Mouse (Mus musculus): ENCODE measurements at regions not wholly inside any gene's neighbourhood (a gene's known extent, or its start where the extent isn't known, plus 50 kb on each side); places are given as distances from the start of the nearest gene placed in this dataset.

DNA sequence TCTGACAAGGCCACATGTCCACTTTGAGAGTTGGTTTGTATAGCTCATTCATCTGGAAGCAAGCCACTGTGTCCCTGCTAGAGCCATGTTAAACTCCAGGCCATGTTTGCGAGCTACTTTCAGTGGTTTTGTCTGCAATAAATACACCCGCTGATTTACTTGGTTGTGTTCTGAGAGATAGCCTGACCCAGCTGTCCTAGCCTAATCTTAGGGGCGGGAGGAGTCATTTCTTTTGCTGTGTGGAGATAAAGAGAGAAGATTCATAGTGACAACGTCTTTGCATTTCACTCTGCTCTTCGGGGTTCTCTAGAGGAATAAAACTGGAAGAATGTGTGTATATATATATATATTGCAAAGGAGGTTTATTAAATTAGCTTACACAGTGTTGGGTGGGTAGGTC lies 137.1 kb upstream of the St6galnac5 start:
- H3K27ac ChIP-seq (ENCODE audit: control insufficient read depth, low read depth, low read length): no peak overlapping the region
- TF ChIP-seq MAZ (IDR thresholded peaks at IDR 0.05; ENCODE audit: low read depth, low read length) (no peak), TCF12 (IDR thresholded peaks at IDR 0.05; ENCODE audit: low read depth, low read length) (peak; percentile 41; the same call in 1 of the 2 replicates), ZMIZ1 (IDR thresholded peaks at IDR 0.05; ENCODE audit: low read depth, low read length) (no peak), SMC3 (IDR thresholded peaks at IDR 0.05; ENCODE audit: low read depth, low read length) (no peak), JUND (IDR thresholded peaks at IDR 0.05; ENCODE audit: low read depth, low read length) (no peak), MEF2A (IDR thresholded peaks at IDR 0.05; ENCODE audit: extremely low read depth, insufficient replicate concordance, low read depth, low read length, poor library complexity, severe bottlenecking) (no peak), HCFC1 (IDR thresholded peaks at IDR 0.05; ENCODE audit: low read depth, low read length) (no peak), EP300 (IDR thresholded peaks at IDR 0.05; ENCODE audit: low read depth in 1 of 2, low read length in 2 of 2) (peak; percentile 17 to 47; a peak in 1 of 4 replicates), E2F4 (IDR thresholded peaks at IDR 0.05; ENCODE audit: borderline replicate concordance, low read depth, low read length) (no peak), CHD1 (IDR thresholded peaks at IDR 0.05; ENCODE audit: low read depth, low read length) (no peak), TAL1 (IDR thresholded peaks at IDR 0.05; ENCODE audit: low read length) (no peak), RAD21 (IDR thresholded peaks at IDR 0.05; ENCODE audit: low read depth, low read length) (no peak), POLR2AphosphoS2 (IDR thresholded peaks at IDR 0.05; ENCODE audit: low read length) (no peak), TBP (IDR thresholded peaks at IDR 0.05; ENCODE audit: low read depth, low read length) (no peak), KAT2A (conservative IDR thresholded peaks at IDR 0.05; ENCODE audit: low read depth, low read length) (no peak), MAFK (IDR thresholded peaks at IDR 0.05; ENCODE audit: borderline replicate concordance, low read depth, low read length) (no peak), GATA1 (IDR thresholded peaks at IDR 0.05; ENCODE audit: low read depth, low read length) (0 out of 2 replicates have a peak, but pooled peaks have one; percentile 30), CTCF (IDR thresholded peaks at IDR 0.05 in 2 of 3, conservative IDR thresholded peaks at IDR 0.05 in 1 of 3; ENCODE audit: control insufficient read depth in 1 of 3, insufficient read depth in 1 of 3, low read depth in 2 of 3, low read length in 3 of 3, poor library complexity in 1 of 3, severe bottlenecking in 1 of 3) (no peak)
- no peaks in the 10 kb centered on the region for H3K36me3 ChIP-seq (ENCODE audit: control insufficient read depth in 1 of 2, insufficient read depth in 2 of 2, low read length in 2 of 2)
- H3K79me2 ChIP-seq (ENCODE audit: control insufficient read depth, insufficient read depth, low read length, poor library complexity): no peaks in the 10 kb centered on the region
- DNase-seq (ENCODE audit: low read depth, low spot score): peak; percentile 17
- no peaks in the 10 kb centered on the region for H3K9me3 ChIP-seq (replicated peaks; ENCODE audit: insufficient read depth, low read length)
- no peaks in the 10 kb centered on the region for H3K4me1 ChIP-seq (ENCODE audit: control insufficient read depth in 1 of 2, insufficient read depth in 2 of 2, low read length in 2 of 2)
- peaks cover 0 to 2% of the 10 kb centered on the region in 2 experiments; a peak in 1 of 4 replicates for H3K27me3 ChIP-seq (ENCODE audit: control insufficient read depth in 1 of 2, insufficient read depth in 2 of 2, low read length in 2 of 2)
- H3K4me3 ChIP-seq (ENCODE audit: control insufficient read depth in 1 of 2, insufficient read depth in 1 of 2, low read depth in 2 of 2, low read length in 2 of 2): no peak overlapping the region
- no peak overlapping the region for H3K9ac ChIP-seq (ENCODE audit: control insufficient read depth, low read depth, low read length, poor library complexity, severe bottlenecking)

- Histone ChIP-seq H3K4me1 (ENCODE audit: control insufficient read depth in 1 of 2, insufficient read depth in 2 of 2, low read length in 2 of 2) (no peaks in the 10 kb centered on the region), H3K4me3 (ENCODE audit: control insufficient read depth in 1 of 2, insufficient read depth in 1 of 2, low read depth in 2 of 2, low read length in 2 of 2) (no peak overlapping the region), H3K27me3 (ENCODE audit: control insufficient read depth in 1 of 2, insufficient read depth in 2 of 2, low read length in 2 of 2) (peaks cover 1 to 2% of the 10 kb centered on the region in 2 experiments; a peak in 2 of 4 replicates), H3K27ac (ENCODE audit: control insufficient read depth, low read depth, low read length) (no peak overlapping the region), H3K9me3 (replicated peaks; ENCODE audit: insufficient read depth, low read length) (no peaks in the 10 kb centered on the region), H3K36me3 (ENCODE audit: control insufficient read depth in 1 of 2, insufficient read depth in 2 of 2, low read length in 2 of 2) (no peaks in the 10 kb centered on the region), H3K9ac (ENCODE audit: control insufficient read depth, low read depth, low read length, poor library complexity, severe bottlenecking) (no peak overlapping the region), H3K79me2 (ENCODE audit: control insufficient read depth, insufficient read depth, low read length, poor library complexity) (no peaks in the 10 kb centered on the region)
- no peak for DNase-seq (ENCODE audit: low read depth, low spot score)
- no peak for TF ChIP-seq GATA1 (IDR thresholded peaks at IDR 0.05; ENCODE audit: low read depth, low read length)
- TF ChIP-seq CTCF (IDR thresholded peaks at IDR 0.05 in 2 of 3, conservative IDR thresholded peaks at IDR 0.05 in 1 of 3; ENCODE audit: control insufficient read depth in 1 of 3, insufficient read depth in 1 of 3, low read depth in 2 of 3, low read length in 3 of 3, poor library complexity in 1 of 3, severe bottlenecking in 1 of 3): no peak
- no peak for TF ChIP-seq MAFK (IDR thresholded peaks at IDR 0.05; ENCODE audit: borderline replicate concordance, low read depth, low read length)
- TF ChIP-seq USF1 (IDR thresholded peaks at IDR 0.05; ENCODE audit: low read depth, low read length): no peak
- TF ChIP-seq BHLHE40 (IDR thresholded peaks at IDR 0.05; ENCODE audit: borderline replicate concordance, low read depth, low read length): no peak
- no peak for TF ChIP-seq MYB (IDR thresholded peaks at IDR 0.05; ENCODE audit: low read depth, low read length)
- TF ChIP-seq MAX (IDR thresholded peaks at IDR 0.05; ENCODE audit: low read length): no peak
- TF ChIP-seq NELFE (IDR thresholded peaks at IDR 0.05; ENCODE audit: low read depth, low read length): no peak
- TF ChIP-seq POLR2AphosphoS2 (IDR thresholded peaks at IDR 0.05; ENCODE audit: low read length): no peak
- no peak for TF ChIP-seq SMC3 (IDR thresholded peaks at IDR 0.05; ENCODE audit: low read depth, low read length)
- no peak for TF ChIP-seq JUND (IDR thresholded peaks at IDR 0.05; ENCODE audit: low read depth, low read length)
- no peak for TF ChIP-seq MAZ (IDR thresholded peaks at IDR 0.05; ENCODE audit: low read depth, low read length)
- TF ChIP-seq SIN3A (IDR thresholded peaks at IDR 0.05; ENCODE audit: low read length): no peak
- TF ChIP-seq ELF1 (IDR thresholded peaks at IDR 0.05; ENCODE audit: low read depth, low read length): no peak
- TF ChIP-seq CHD2 (IDR thresholded peaks at IDR 0.05; ENCODE audit: low read length): no peak
- TF ChIP-seq HCFC1 (IDR thresholded peaks at IDR 0.05; ENCODE audit: low read depth, low read length): no peak
- TF ChIP-seq MYC (IDR thresholded peaks at IDR 0.05; ENCODE audit: low read depth, low read length): no peak
- no peak for TF ChIP-seq ZC3H11A (IDR thresholded peaks at IDR 0.05; ENCODE audit: low read depth, low read length)
These were observed 136.6 kb upstream of the St6galnac5 start for GRCm38 (mm10) chr3:153118643-153119042.
